Mouse (Mus musculus): ENCODE measurements around the gene Btbd9.

GRCm38 (mm10) chr17:30417106-30417505, 159.2 kb downstream of the Btbd9 start:
- no peak for TF ChIP-seq EP300 (IDR thresholded peaks at IDR 0.05; ENCODE audit: insufficient read depth, low read depth, low read length)
- no peak for TF ChIP-seq POLR2A (IDR thresholded peaks at IDR 0.05; ENCODE audit: insufficient read depth, low read length)
- no peak for TF ChIP-seq CTCF (IDR thresholded peaks at IDR 0.05; ENCODE audit: low read depth, low read length)
